Mouse (Mus musculus): ENCODE measurements around the gene Ubash3a.

Gene Ubash3a

GRCm38 (mm10) chr17:31281830-31282686, 74.4 kb downstream of the Ubash3a start:
- no peak for DNase-seq

GRCm38 (mm10) chr17:31282687-31283053, 75.0 kb downstream of the Ubash3a start:
- DNase-seq: no peak

DNA sequence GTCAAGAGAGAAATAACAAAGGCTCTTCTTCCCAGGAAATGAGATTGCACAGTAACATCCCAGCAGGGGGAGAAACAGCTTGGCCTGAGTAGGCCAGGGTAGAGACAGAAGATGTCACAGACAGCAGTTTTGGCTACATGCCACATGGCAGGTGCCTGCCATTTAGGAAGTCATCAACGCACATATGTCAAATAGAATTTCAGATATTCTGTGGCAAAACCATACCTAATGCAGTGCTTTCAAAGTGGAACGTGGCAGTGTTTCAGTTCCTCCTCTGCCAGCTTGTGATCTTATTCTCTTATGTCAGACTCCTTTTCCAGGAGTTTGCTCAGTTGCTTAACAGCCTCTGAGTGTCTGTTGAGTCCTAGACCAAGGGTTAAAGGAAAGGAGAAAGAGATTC, 78.2 kb downstream of the Ubash3a start:
- peak; percentile 86 for DNase-seq

- no peak for DNase-seq
These were observed 78.8 kb downstream of the Ubash3a start, which contains the start of gene Slc37a1 for GRCm38 (mm10) chr17:31286492-31286891. TSS of gene Slc37a1 (plus strand) at chr17:31286792.

DNA sequence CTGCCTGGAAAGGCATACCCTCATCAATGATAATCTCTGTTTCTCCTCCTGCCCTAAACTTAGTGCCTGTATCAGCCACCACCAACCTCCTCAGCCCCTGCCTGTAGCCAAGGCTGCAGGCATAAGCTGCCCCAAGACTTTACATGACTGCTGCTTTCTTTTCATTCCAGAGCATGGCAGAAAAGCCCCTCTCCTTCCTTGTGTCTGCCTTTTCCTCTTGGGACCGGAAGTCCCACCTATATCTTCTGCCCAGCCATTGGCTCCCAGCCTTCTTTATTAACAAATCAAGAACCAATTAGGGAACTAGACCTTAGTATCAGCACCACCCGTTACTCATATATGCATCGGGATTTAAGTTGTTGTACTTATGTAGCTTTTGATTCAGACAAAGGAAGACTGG, 79.5 kb downstream of the Ubash3a start:
- DNase-seq: no peak

DNA sequence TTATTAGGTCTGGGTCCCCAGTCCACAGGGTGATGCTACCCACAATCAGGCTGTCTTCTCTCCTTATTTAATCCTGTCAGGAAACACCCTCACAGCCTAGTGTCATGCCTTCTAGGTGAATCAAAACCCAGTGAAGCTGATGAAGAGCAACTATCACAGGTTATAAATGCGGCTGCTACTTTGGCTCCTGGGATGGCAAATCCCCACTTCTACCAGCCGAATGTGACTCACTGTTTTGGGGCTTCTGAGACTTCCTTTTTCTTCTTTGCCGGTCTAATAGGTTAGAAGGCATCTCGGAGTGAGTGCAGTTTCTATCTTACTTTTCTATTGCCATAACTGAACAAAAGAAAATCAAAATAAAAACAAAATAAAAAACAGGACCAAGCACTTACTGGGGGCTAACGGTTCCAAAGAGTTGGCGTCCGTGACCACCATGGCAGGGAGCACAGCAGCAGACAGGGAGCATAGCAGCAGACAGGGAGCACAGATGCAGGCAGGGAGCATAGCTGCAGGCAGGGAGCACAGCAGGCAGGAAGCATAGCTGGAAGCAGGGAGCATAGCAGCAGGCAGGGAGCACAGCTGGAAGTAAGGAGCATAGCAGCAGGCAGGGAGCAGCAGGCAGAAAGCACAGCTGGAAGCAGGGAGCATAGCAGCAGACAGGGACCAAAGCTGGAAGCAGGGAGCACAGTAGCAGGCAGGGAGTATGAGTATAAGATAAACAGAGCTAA, 81.5 kb downstream of the Ubash3a start:
- DNase-seq: no peak

GRCm38 (mm10) chr17:31290311-31290710, 82.6 kb downstream of the Ubash3a start:
- DNase-seq: peak; percentile 86

DNA sequence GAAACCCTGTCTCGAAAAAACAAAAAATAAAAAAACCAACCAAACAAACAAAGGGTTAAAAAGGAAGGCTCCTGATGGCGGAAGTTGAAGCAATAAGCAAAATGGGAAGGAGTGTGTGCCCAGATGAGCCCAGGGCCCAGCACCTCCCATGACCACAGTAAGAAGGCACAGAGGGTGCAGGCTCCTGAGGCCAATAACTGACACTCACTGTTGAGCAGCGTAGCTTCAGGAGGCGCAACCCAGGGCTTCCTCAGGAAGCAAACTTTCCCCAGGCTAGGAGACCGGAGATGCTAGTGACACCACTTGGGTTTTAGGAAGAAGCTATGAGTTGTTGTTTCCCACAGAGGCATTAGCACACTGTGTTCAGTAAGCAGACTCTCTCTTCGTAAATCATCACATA, 83.2 kb downstream of the Ubash3a start:
- DNase-seq: peak; percentile 94

DNA sequence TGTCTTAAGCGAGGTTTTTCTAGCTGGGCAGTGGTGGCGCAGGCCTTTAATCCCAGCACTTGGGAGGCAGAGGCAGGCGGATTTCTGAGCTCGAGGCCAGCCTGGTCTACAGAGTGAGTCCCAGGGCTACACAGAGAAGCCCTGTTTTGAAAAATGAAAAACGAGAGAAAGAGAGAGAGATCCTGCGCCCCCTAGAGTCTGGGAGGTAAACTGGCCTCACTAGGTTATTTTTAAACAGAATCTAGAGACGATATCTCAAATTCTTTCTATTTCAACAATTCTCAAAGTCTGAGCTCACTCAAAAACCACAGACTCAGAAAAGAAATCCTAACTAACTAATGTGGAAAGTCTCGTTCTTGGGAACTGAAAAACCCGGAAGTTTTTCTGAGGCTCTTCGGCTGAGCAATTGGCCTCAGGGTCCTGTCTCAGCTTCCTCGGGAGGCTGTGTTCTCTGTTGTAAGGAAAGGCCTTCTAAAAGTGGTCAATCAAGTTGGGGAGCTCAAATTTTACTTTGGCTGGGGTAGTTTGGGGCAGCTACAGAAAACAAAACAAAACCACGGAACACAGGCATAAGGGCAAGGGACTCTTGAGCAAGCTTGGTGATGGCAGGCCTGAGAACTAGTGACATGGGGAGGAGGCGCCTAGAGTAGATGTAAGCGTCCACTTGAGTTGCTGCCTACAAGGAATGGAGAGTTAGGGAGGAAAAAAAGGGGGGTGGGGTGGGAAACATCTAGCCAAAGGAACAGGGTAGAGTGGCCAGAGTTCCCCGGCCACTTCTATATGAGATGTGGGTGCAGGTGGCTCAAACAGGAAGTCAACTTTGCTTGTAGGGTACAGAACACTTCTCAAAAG, 86.9 kb downstream of the Ubash3a start:
- DNase-seq: peak; percentile 89

DNA sequence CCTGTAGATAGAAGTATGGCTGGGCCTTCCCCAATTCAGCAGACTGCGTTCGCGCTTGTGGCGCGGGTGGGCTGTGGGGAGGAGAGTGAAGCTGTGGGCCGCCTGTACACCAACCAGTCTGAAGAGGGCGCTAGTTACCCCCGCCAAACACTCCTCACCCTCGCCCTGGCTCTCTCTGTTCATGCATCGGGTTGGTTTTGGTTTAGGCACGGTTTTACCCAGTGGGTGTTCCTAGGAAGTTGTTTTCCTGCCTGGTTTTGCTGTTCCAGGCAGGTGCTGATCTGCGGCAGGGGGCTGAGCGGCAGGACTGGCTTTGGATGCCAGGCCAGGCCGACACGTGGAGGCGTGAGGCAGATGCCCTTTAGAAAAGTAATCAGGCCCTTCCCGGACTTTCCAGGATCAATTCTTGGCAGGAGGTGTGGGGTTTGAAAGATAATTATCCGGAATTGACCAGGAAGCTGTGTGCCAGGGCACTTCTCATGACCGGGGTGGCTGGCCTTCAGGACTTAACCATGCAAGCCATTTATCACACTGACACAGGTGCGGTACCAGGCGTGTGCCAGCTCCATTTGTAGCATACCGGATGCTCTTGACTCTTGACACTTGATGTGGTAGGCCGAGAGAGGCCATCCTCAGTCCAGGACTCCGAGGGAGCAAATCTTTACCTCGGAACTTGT, 87.7 kb downstream of the Ubash3a start:
- DNase-seq: peak; percentile 95

GRCm38 (mm10) chr17:31295892-31296781, 88.5 kb downstream of the Ubash3a start:
- DNase-seq: peak; percentile 99

Measured in heart, adult 11 months (tissue).